Mouse (Mus musculus) activated CD4-positive, CD25-positive, alpha-beta regulatory T cell, adult 4 months (primary cell): ENCODE measurements around the gene Map3k7cl. TPM values are rescaled to one million over a fixed set of nuclear protein-coding genes. Genes with fewer than 3 reads are reported as not detected.

Source experiments
- ATAC-seq: one replicate; pipeline ENCODE4 v1.8.0; 2017
- polyA plus RNA-seq, 2 experiments: library from polyadenylated mRNA; unstranded; fragments of 100-300 nt; shearing (Covaris generic); gene quantifications; one replicate each; pipeline ENCODE4 v1.2.1; 2017

The Map3k7cl gene
- polyA plus RNA-seq, 2 experiments from 2014 or later = not detected

DNA sequence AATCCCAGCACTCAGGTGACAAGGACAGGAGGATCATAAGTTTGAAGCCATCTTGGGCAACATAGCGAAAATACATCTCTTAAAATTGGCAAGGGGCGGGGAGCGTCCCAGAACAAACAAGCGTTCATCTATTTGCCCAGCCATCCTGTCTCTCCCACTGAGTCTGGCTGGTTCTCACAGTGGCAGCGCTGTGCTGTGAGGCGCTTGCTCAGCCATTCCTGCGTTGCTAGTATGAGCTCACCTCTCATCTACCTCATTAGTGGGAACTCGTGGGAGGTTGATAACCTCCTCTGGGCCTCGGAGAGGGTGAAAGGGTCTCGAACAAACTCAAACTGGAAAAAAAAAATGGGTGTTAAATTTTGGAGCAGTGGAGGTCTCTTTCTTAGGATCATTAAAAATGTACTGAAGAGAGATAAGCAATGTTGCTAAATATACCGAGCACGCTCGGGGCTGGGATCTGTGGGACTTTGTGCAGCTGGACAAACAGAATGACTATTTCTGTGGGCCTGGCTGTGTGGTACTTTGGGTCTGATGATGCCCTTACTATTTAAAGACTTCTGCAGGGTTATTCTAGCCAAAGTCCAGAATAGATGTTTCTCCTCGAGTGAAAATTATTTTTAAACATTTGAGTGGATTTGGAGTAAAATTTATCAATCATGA is 91.1 kb downstream of the Map3k7cl start:
- no peak for ATAC-seq

Other genes starting within 250 kb of the Map3k7cl start
- 10 to 100 TPM; 18.8 to 20.4 TPM for gene N6amt1, start 199.1 kb upstream of the Map3k7cl start, polyA plus RNA-seq
- 10 to 100 TPM; 24.3 to 27.1 TPM for gene Ltn1, start 120.7 kb upstream of the Map3k7cl start, polyA plus RNA-seq
- gene Rwdd2b, start 112.8 kb upstream of the Map3k7cl start, polyA plus RNA-seq = 10 to 100 TPM in 1 of 2 experiments, 1 to 10 TPM in 1; 9.7 to 12.3 TPM
- gene Usp16, start 98.6 kb upstream of the Map3k7cl start, polyA plus RNA-seq = 10 to 100 TPM; 33.0 to 71.5 TPM
- gene Cct8, start 57.5 kb upstream of the Map3k7cl start, polyA plus RNA-seq = 100 to 1,000 TPM; 413 to 466 TPM
- gene Bach1, start 145.6 kb downstream of the Map3k7cl start, polyA plus RNA-seq = 1 to 10 TPM; 2.3 TPM